Mouse (Mus musculus) forebrain, postnatal 0 days (tissue): Measurements from ENCODE around the gene Aqp6. TPM values are rescaled to one million over a fixed set of nuclear protein-coding genes. Genes with fewer than 3 reads are reported as not detected.

Source experiments
- ATAC-seq: fragments of 200-750 bp; cut with Nextera tagmentation; 2 replicates; pipeline ENCODE4 v1.8.0; 2017; ENCODE audit warnings: mild to moderate bottlenecking, moderate library complexity
- DNase-seq: peaks from one replicate; pipeline ENCODE4 v3.0.0-alpha.2; 2015
- H3K27ac ChIP-seq: fragments of 300-500 bp; sonication (generic); 2 replicates; pipeline ENCODE4 v1.5.1; 2014; ENCODE audit warnings: low read depth, mild to moderate bottlenecking, antibody characterized with exemption, low read length, moderate library complexity, mixed read lengths
- H3K27me3 ChIP-seq: fragments of 300-500 bp; sonication (generic); 2 replicates; pipeline ENCODE4 v1.6.1; 2014; ENCODE audit warnings: mild to moderate bottlenecking, low read length, mixed read lengths; ENCODE audit not compliant: insufficient read depth
- H3K36me3 ChIP-seq: fragments of 300-500 bp; sonication (generic); 2 replicates; pipeline ENCODE4 v1.6.1; 2014; ENCODE audit warnings: mild to moderate bottlenecking, moderate library complexity; ENCODE audit not compliant: insufficient read depth
- H3K4me1 ChIP-seq: fragments of 300-500 bp; sonication (generic); 2 replicates; pipeline ENCODE4 v1.6.1; 2014; ENCODE audit warnings: antibody characterized with exemption; ENCODE audit not compliant: insufficient read depth
- H3K4me2 ChIP-seq: fragments of 300-500 bp; sonication (generic); 2 replicates; pipeline ENCODE4 v1.6.1; 2014; ENCODE audit warnings: low read depth, mild to moderate bottlenecking, moderate library complexity
- H3K4me3 ChIP-seq: fragments of 300-500 bp; sonication (generic); 2 replicates; pipeline ENCODE4 v1.5.1; 2014; ENCODE audit warnings: low read depth, low read length, mixed read lengths
- H3K9ac ChIP-seq: fragments of 300-500 bp; sonication (generic); 2 replicates; pipeline ENCODE4 v1.6.1; 2014; ENCODE audit warnings: mild to moderate bottlenecking
- H3K9me3 ChIP-seq: fragments of 300-500 bp; sonication (generic); 2 replicates; pipeline ENCODE4 v1.6.1; 2016; ENCODE audit warnings: low read length
- CTCF ChIP-seq: sonication (generic); IDR thresholded peaks from 2 replicates; pipeline ENCODE4 v1.5.1; 2016; ENCODE audit warnings: antibody characterized with exemption, control low read depth, low read depth
- WGBS: fragments of 180-500 bp; shearing (Covaris S2); extraction: QIAGEN DNeasy Blood & Tissue Kit; methylation state at CpG from one replicate; pipeline ENCODE4 v1.1.7; 2014; 5-methylcytosine and 5-hydroxymethylcytosine counted together
- polyA plus RNA-seq: library from polyadenylated mRNA; unstranded; fragments of >200 nt; fragmentation: Nextera tagmentation; extraction: Ambion mirVana; gene quantifications from 2 replicates; pipeline ENCODE4 v1.2.1, GENCODE M21; 2015
- total RNA-seq: library from RNA; depleted of rRNA; stranded (reverse); fragments of >200 nt; gene quantifications from 2 replicates; pipeline ENCODE4 v1.2.3, GENCODE M21; 2014

Gene Aqp6
- total and polyA plus RNA-seq, 2 experiments from 2014 or later = not detected

DNA sequence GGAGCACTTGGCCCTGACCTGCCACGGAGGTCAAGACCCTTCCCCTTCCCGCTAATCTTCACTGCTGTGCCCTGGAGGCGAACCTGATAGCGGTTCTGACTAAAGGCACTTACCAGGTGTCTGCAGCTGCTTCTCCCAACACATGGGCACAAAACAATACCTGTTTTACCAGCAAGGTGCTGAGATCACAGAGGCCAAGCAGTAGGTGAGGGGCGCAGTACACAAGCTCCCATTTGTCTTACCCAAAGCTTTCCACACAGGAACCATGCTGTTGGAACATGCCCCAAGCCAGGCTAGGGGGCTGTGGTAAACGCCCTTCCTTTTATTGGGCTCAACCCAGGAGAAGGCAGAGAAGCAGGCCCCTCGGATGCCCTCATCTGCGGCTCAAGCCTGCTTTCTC, 3.6 kb upstream of the Aqp6 start:
- ATAC-seq (no peak), DNase-seq (no peak)
- Histone ChIP-seq H3K4me3 (no peak overlapping the region), H3K4me2 (no peak overlapping the region), H3K36me3 (no peaks in the 10 kb centered on the region), H3K9me3 (no peaks in the 10 kb centered on the region), H3K27me3 (peaks cover 23% of the 10 kb centered on the region; the same call in 1 of the 2 replicates), H3K27ac (no peak overlapping the region), H3K9ac (no peak overlapping the region), H3K4me1 (no peaks in the 10 kb centered on the region)
- 62% methylated on average over 8 of the region's 8 CpGs for WGBS
- TF ChIP-seq CTCF = no peak

DNA sequence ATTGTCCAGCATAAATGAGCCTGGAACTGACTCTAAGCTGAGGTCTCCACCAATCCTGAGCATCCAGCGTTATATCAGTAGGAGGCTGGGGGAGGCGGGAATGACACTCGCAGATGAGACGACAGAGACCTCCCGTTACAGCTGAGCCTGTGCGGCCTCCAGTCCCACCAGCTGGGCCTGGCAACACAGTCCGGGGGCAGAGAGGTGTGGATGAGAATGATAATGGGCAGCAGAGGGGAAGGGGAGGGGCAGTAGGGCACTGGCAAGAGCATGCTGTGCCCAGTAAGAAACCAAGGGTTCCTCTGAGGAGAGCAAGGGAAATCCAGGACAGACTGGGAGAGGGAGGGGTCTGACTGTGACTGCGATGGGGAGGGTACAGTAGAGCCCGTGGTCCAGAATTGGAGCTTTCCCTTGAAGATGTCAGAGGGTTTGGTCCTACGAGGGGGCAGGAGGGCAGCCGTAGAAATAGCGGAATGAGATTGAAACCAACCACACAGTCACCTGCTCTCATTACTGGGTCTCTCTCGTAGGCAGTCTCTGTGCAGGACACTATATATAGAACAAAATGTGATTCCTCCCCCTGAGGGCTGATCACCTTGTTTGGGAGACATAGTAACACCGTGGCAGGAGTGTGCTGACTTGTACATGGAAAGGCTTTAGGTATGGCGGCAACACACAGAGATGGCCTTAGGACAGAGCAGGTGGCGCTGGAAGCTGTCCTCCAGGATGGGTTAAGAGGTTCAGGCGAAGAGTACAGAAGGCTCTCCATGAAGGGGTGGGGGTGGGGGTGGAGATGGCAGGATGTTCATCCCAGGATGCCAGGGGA, 1.7 kb upstream of the Aqp6 start:
- H3K4me1 ChIP-seq = no peaks in the 10 kb centered on the region
- no peaks in the 10 kb centered on the region for H3K9me3 ChIP-seq
- no peak overlapping the region for H3K9ac ChIP-seq
- peaks cover 12% of the 10 kb centered on the region; the same call in 1 of the 2 replicates for H3K27me3 ChIP-seq
- H3K4me3 ChIP-seq = no peak overlapping the region
- 55% methylated on average over 17 of the region's 17 CpGs for WGBS
- H3K27ac ChIP-seq = no peak overlapping the region
- no peak for TF ChIP-seq CTCF
- ATAC-seq (peak; percentile 10; the same call in 1 of the 2 replicates), DNase-seq (no peak)
- no peak overlapping the region for H3K4me2 ChIP-seq
- no peaks in the 10 kb centered on the region for H3K36me3 ChIP-seq

DNA sequence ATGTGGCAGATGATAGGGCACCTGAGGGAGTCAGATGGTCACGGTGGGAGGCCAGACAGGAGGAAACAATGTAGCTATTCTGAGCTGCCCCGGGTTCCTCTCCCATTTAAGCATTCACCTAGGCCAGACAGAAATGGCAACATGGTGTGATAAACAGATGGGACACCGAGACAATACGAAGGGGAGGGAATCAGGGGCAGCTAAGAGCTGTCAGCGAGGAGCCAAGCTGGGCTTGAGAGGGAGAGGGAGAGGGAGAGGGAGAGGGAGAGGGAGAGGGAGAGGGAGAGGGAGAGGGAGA, 572 bp downstream of the Aqp6 start:
- Histone ChIP-seq H3K27me3 (no peaks in the 10 kb centered on the region; the same call in 1 of the 2 replicates), H3K4me3 (no peak overlapping the region), H3K9me3 (no peaks in the 10 kb centered on the region), H3K9ac (no peak overlapping the region), H3K27ac (no peak overlapping the region), H3K36me3 (no peaks in the 10 kb centered on the region), H3K4me2 (no peak overlapping the region), H3K4me1 (peaks cover 17% of the 10 kb centered on the region)
- WGBS = 21% methylated on average over 5 of the region's 5 CpGs
- no peak for TF ChIP-seq CTCF
- DNase-seq = no peak
- ATAC-seq = no peak

DNA sequence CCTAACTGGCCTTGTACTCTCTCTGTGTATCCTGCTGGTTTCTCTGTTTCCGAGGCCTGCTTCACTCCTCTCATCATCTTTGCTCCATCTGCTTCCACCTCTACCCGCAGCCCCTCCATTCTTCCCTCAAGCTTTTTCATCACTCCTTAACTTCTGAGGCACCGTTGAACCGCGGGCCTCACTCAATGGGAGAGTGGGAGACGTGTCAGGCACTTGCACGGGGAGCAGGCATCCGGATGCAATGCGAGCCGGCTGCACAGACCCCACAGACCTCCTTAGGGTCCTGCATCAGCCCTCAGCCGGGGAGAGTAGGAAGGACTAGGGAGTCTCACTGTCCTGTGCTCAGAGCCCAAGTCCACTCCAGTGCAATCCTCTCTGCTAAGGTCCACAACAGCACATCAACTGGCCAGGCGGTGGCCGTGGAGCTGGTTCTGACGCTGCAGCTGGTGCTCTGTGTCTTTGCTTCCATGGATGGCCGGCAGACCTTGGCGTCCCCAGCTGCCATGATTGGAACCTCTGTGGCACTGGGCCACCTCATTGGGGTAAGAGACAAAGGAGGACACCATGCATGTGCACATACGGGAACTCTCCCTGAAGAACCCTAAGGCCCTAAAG, 1.1 kb downstream of the Aqp6 start:
- Histone ChIP-seq H3K4me3 (no peak overlapping the region), H3K36me3 (no peaks in the 10 kb centered on the region), H3K9me3 (no peaks in the 10 kb centered on the region), H3K27me3 (no peaks in the 10 kb centered on the region; the same call in 1 of the 2 replicates), H3K4me2 (no peak overlapping the region), H3K27ac (no peak overlapping the region), H3K4me1 (peaks cover 17% of the 10 kb centered on the region), H3K9ac (no peak overlapping the region)
- no peak for DNase-seq
- TF ChIP-seq CTCF = no peak
- no peak for ATAC-seq
- 67% methylated on average over 17 of the region's 17 CpGs for WGBS

DNA sequence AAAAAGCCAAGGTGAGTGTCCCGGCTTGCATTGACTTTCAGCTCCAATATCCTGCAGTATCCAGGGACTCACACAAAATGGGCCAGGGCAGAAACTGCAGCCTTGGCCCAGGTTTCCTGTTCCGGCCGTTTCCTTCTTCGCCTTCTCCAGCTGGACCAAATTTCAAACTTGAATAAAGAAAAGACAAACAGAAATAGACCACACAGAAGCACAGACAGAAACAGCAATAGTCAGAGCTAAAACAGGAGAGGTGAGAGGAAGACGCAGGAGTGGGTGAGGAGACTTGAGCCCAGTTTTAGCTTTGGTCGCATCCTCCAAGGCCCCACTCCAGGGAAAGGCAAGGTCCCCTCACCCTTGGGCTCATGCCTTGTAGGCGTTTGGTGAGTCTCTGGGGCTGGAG, 2.0 kb downstream of the Aqp6 start:
- WGBS = 80% methylated on average over 7 of the region's 7 CpGs
- Histone ChIP-seq H3K4me1 (peaks cover 17% of the 10 kb centered on the region), H3K9ac (no peak overlapping the region), H3K4me2 (no peak overlapping the region), H3K9me3 (no peaks in the 10 kb centered on the region), H3K36me3 (no peaks in the 10 kb centered on the region), H3K4me3 (no peak overlapping the region), H3K27ac (no peak overlapping the region), H3K27me3 (no peaks in the 10 kb centered on the region)
- TF ChIP-seq CTCF = no peak
- no peak for DNase-seq
- ATAC-seq = no peak

DNA sequence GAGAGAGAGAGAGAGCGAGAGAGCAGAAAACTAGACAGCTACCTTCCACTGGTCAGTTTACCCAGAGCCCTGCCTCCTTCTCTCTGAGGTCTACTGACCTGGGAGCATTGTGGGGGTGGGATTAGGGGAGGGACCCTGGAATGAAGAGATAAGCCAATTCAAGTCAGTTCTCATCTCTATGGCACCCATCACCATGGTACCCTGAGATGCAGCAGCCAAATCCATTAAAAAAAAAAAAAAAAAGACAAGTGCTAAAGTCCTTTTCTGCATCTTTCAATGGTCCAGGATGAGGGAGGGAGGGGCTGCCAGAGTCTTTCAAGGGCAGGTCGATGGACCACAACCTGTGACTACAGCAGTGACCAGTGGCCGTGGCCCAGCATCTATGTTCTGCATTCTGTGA, 4.4 kb downstream of the Aqp6 start:
- Histone ChIP-seq H3K36me3 (no peaks in the 10 kb centered on the region), H3K4me2 (no peak overlapping the region), H3K4me1 (peaks cover 17% of the 10 kb centered on the region), H3K9me3 (no peaks in the 10 kb centered on the region), H3K9ac (no peak overlapping the region), H3K4me3 (no peak overlapping the region), H3K27ac (no peak overlapping the region), H3K27me3 (no peaks in the 10 kb centered on the region)
- DNase-seq (peak; percentile 60), ATAC-seq (peak; percentile 78)
- 66% methylated on average over 3 of the region's 3 CpGs for WGBS
- no peak for TF ChIP-seq CTCF

DNA sequence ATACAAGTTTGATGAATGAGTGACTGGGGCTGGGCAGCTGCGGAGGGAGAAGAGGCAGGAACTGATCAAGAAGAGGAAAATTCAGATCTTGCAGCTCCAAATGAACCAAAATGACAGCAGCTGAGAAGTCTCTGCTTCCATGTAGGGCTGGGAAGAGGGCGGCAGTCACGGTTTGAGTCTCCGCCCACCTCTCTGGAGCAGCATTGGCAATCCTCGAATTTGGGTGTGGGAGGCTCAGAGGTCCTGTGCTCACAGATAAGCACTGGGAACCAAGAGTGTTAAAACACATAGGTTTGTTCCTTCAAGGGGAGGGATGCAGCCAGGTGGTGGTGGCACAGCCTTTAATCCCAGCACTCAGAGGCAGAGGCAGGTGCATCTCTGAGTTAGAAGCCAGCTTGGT, 5.3 kb downstream of the Aqp6 start:
- peak overlapping the region; percentile 35; the same call in 1 of the 2 replicates for H3K27ac ChIP-seq
- WGBS = 33% methylated on average over 5 of the region's 5 CpGs
- TF ChIP-seq CTCF = no peak
- DNase-seq (no peak), ATAC-seq (no peak)
- H3K4me3 ChIP-seq = no peak overlapping the region
- H3K27me3 ChIP-seq = no peaks in the 10 kb centered on the region
- H3K36me3 ChIP-seq = no peaks in the 10 kb centered on the region
- H3K4me2 ChIP-seq = no peak overlapping the region
- no peaks in the 10 kb centered on the region for H3K9me3 ChIP-seq
- peaks cover 17% of the 10 kb centered on the region for H3K4me1 ChIP-seq
- H3K9ac ChIP-seq = no peak overlapping the region
